Mouse (Mus musculus) activated CD4-positive, CD25-positive, alpha-beta regulatory T cell, adult 4 months (primary cell): Measurements from ENCODE around the gene Acot3. TPM values are rescaled to one million over a fixed set of nuclear protein-coding genes. Genes with fewer than 3 reads are reported as not detected.
"Not testable (repeated sequence)": the region's sequence is repeated elsewhere in the genome, so short reads cannot be mapped to it uniquely, and the experiment has no call there.

Experiments used
- ATAC-seq: one replicate; pipeline ENCODE4 v1.8.0; 2017
- polyA plus RNA-seq, 2 experiments: library from polyadenylated mRNA; unstranded; fragments of 100-300 nt; shearing (Covaris generic); gene quantifications; one replicate each; pipeline ENCODE4 v1.2.1; 2017

Acot3 gene
- polyA plus RNA-seq: not detected

- no peak for ATAC-seq
These were observed at the start of gene Acot3 for GRCm38 (mm10) chr12:84051937-84052474. Acot3 (plus strand) TSS chr12:84052144.

- no peak for ATAC-seq
These were observed 48.1 kb upstream of the Acot3 start for GRCm38 (mm10) chr12:84003866-84004265.

- ATAC-seq: no peak
These were observed 43.7 kb upstream of the Acot3 start for GRCm38 (mm10) chr12:84008251-84008650.

GRCm38 (mm10) chr12:84008729-84009128 is 43.2 kb upstream of the Acot3 start:
- ATAC-seq: no peak

GRCm38 (mm10) chr12:84009171-84009965 is 42.6 kb upstream of the Acot3 start, which contains the start of gene Acot1:
Acot1 (plus strand) TSS chr12:84009490.
- ATAC-seq: not testable (repeated sequence)

GRCm38 (mm10) chr12:84010201-84010600 is 41.7 kb upstream of the Acot3 start:
- no peak for ATAC-seq

GRCm38 (mm10) chr12:84011251-84012040 is 40.5 kb upstream of the Acot3 start:
- no peak for ATAC-seq

GRCm38 (mm10) chr12:84013130-84013529 is 38.8 kb upstream of the Acot3 start:
- ATAC-seq: no peak

GRCm38 (mm10) chr12:84013701-84014100 is 38.2 kb upstream of the Acot3 start:
- no peak for ATAC-seq

GRCm38 (mm10) chr12:84020528-84020927 is 31.4 kb upstream of the Acot3 start:
- ATAC-seq: not testable (repeated sequence)

GRCm38 (mm10) chr12:84022266-84022665 is 29.7 kb upstream of the Acot3 start:
- not testable (repeated sequence) for ATAC-seq

GRCm38 (mm10) chr12:84023052-84023745 is 28.7 kb upstream of the Acot3 start:
- ATAC-seq: no peak

GRCm38 (mm10) chr12:84025888-84026287 is 26.1 kb upstream of the Acot3 start:
- peak; percentile 71 for ATAC-seq

GRCm38 (mm10) chr12:84028328-84028727 is 23.6 kb upstream of the Acot3 start:
- not testable (repeated sequence) for ATAC-seq

- ATAC-seq: not testable (repeated sequence)
These were observed 22.9 kb upstream of the Acot3 start for GRCm38 (mm10) chr12:84029043-84029442.

GRCm38 (mm10) chr12:84030659-84031332 is 21.1 kb upstream of the Acot3 start:
- peak; percentile 77 for ATAC-seq

GRCm38 (mm10) chr12:84032854-84033253 is 19.1 kb upstream of the Acot3 start:
- ATAC-seq: no peak

- ATAC-seq: not testable (repeated sequence)
These were observed 18.6 kb upstream of the Acot3 start for GRCm38 (mm10) chr12:84033302-84033701.

GRCm38 (mm10) chr12:84034108-84034507 is 17.8 kb upstream of the Acot3 start:
- no peak for ATAC-seq

GRCm38 (mm10) chr12:84038241-84038640 is 13.7 kb upstream of the Acot3 start, which contains the start of gene Acot4:
Acot4 (plus strand) TSS chr12:84038379.
- ATAC-seq: not testable (repeated sequence)

GRCm38 (mm10) chr12:84038691-84039111 is 13.2 kb upstream of the Acot3 start, which contains the start of gene Gm49366:
Gm49366 (plus strand) TSS chr12:84038935.
- ATAC-seq: not testable (repeated sequence)

- no peak for ATAC-seq
These were observed 9.7 kb upstream of the Acot3 start for GRCm38 (mm10) chr12:84042248-84042647.
